Mouse (Mus musculus) left cerebral cortex, adult 2 months (tissue): ENCODE data around the gene Tpm1. TPM values are rescaled to one million over a fixed set of nuclear protein-coding genes. Genes with fewer than 3 reads are reported as not detected.
A peak's percentile ranks its signal among the peaks of the same experiment; 100 is the strongest.

Experiments used
- DNase-seq, 2 experiments: peaks; one replicate each; pipeline ENCODE4 v3.0.0; 2021 to 2022; ENCODE audit warnings: low spot score in 2 of 2, mixed read lengths in 1 of 2; ENCODE audit errors: extremely low spot score in 1 of 2
- H3K27ac ChIP-seq: fragments of 200-600 bp; 2 replicates; pipeline ENCODE4 v1.8.1; 2022
- H3K4me3 ChIP-seq: fragments of 200-600 bp; 2 replicates; pipeline ENCODE4 v1.8.1; 2022
- CTCF ChIP-seq: fragments of 200-600 bp; IDR thresholded peaks from 2 replicates; pipeline ENCODE4 v1.8.1; 2022; ENCODE audit warnings: antibody characterized with exemption, mild to moderate bottlenecking, moderate library complexity
- intact Hi-C: fragments of 180-260 bp; cut with DNase I; formaldehyde crosslinking; loops from one replicate; pipeline ENCODE4 v1.15.1; 2025
- total RNA-seq, 2 experiments: library from RNA; stranded (reverse); gene quantifications; 2 replicates each; pipeline ENCODE4 v1.2.3; 2021

Tpm1 gene
- total RNA-seq, 2 experiments from 2014 or later = 223 to 236 TPM

DNA sequence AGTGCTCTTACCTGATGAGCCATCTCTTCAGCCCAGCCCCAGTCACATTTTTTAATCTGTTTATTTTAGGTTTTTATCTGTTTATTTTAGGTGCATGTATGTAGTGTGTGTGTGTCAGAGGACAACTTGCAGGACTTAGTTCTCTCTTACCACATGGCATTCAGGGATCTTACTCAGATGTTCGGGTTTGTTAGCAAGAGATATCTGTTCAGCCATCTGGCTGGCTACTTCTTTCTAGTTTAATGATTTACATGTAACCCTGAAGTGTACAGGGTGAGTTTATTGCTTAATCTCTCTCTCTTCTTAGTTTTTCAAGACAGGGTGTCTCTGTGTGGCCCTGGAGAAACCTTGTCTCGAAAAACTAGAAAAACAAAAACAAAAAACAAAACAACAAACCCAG is 23.0 kb upstream of the Tpm1 start:
- no peak for TF ChIP-seq CTCF
- H3K4me3 ChIP-seq = no peak overlapping the region
- intact Hi-C loops = no loop called here
- H3K27ac ChIP-seq = no peak overlapping the region
- DNase-seq = no peak

DNA sequence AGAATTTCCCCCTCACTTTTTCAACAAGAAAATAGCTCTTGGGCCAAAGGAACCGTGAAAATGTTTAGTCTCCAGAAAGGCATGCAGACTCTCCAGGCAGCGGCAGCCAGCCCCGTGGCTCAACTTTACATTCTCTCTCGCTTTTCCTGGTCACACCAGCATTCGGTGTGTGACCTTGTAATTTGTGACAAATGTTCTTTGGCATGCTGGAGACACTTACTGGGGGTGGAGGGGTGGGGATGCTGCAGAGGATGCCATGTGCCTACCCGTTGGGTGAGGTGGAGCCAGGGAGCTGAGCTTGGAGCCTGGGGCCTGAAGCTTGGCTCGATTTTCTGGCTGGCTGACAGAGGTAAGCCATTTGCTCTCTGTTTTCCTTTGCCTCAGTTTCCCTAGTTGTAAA is 22.4 kb upstream of the Tpm1 start:
- DNase-seq = no peak
- no peak overlapping the region for H3K4me3 ChIP-seq
- intact Hi-C loops = no loop called here
- H3K27ac ChIP-seq = no peak overlapping the region
- no peak for TF ChIP-seq CTCF

DNA sequence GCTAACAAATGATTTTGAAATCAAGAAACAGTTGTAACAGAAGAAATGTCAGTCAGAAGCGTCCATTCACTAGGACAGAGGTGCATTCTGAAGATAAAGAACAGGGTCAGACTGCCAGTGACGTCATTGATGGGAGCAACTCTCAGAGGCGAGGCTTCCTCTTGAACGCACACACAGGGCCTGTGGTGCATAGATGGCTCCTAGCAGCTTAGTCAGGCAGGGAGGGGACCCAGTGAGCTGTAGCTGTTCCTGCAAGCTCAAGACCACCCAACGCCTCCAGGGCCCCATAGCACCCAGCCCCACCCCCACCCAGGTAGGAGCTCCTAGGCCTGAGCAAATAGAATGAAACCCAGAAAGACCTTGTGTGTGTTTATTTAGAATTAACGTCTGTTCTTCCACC is 21.9 kb upstream of the Tpm1 start:
- no peak for DNase-seq
- Histone ChIP-seq H3K27ac (no peak overlapping the region), H3K4me3 (no peak overlapping the region)
- intact Hi-C loops = no loop called here
- no peak for TF ChIP-seq CTCF

GRCm38 (mm10) chr9:67066616-67067015 is 17.4 kb upstream of the Tpm1 start:
- H3K4me3 ChIP-seq = no peak overlapping the region
- TF ChIP-seq CTCF = no peak
- intact Hi-C loops = no loop called here
- no peak overlapping the region for H3K27ac ChIP-seq
- no peak for DNase-seq

- no peak for TF ChIP-seq CTCF
- Histone ChIP-seq H3K4me3 (no peak overlapping the region), H3K27ac (no peak overlapping the region)
- DNase-seq = no peak
- intact Hi-C loops = no loop called here
Observed at GRCm38 (mm10) chr9:67059714-67060113, 10.5 kb upstream of the Tpm1 start.

DNA sequence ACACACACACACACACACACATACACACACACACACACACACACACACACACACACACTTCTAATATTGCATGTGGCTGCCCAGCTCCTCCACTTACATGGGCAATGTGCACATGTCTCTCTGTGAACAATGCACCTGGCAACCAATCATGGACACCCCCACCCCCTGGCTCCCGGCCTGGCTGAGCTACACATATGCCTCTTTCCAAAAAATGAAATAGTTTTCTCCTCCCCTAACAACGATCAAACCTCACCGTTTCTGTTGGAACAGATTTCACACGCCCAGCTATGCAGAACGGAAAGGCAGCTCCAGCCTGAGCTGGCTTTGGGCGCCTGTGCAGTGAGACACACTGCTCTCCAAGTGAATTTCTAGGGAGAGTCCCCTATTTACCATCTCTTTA is 9.2 kb upstream of the Tpm1 start:
- intact Hi-C loops = no loop called here
- TF ChIP-seq CTCF = no peak
- Histone ChIP-seq H3K4me3 (no peak overlapping the region), H3K27ac (no peak overlapping the region)
- DNase-seq = no peak

GRCm38 (mm10) chr9:67050736-67051337 is 1.6 kb upstream of the Tpm1 start:
- intact Hi-C loops = no loop called here
- TF ChIP-seq CTCF = no peak

GRCm38 (mm10) chr9:67049836-67050235 is 630 bp upstream of the Tpm1 start:
- peak overlapping the region; percentile 70; the same call in 1 of the 2 replicates for H3K27ac ChIP-seq
- no peak for TF ChIP-seq CTCF
- peak overlapping the region; percentile 52 for H3K4me3 ChIP-seq
- DNase-seq = no peak
- intact Hi-C loops = loop anchor here (5.0 to 10.0 kb wide), 4 partner anchors 87 to 582 kb away; partner anchors contain the start of gene Rps27l

More at GRCm38 (mm10) chr9:67050736-67051337, 1.6 kb upstream of the Tpm1 start:
- Histone ChIP-seq H3K4me3 (no peak overlapping the region), H3K27ac (no peak overlapping the region)
- no peak for DNase-seq

DNA sequence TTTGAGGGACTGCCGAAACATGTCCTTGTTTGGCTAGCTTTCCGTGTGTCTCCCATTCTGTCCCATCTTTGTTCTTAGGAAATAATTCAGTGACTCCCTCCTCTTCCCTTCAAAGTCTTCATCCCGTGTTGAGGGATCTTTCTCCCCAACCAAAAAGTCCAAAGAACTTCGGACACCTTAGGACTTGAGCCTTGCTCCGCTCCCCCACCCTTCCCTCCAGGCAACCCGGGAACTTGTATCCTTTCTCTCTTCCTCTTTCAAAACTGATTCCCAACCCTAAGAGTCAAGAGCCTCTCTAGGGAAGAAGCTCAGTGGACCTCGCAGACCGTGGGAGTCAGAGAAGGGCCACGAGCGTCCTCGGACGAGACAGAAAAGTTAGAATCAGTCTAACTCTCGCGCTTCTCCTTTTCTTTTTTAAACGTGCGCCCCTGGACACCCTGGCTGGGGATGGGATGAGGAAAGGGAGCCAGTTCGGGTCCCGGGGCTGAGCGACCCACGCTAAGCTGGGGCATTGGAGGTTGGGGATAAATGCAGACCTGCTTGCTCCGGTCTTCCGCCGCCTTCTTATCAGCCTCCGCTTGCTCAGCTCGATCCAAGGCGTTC is 622 bp downstream of the Tpm1 start:
- intact Hi-C loops = loop anchor here (5.0 to 10.0 kb wide), 4 partner anchors 89 to 584 kb away; partner anchors contain the start of gene Rps27l
- Histone ChIP-seq H3K27ac (peak overlapping the region; percentile 70), H3K4me3 (peak overlapping the region; percentile 52)
- no peak for DNase-seq
- TF ChIP-seq CTCF = no peak

- intact Hi-C loops = loop anchor here (5.0 to 10.0 kb wide), 4 partner anchors 89 to 584 kb away; partner anchors contain the start of gene Rps27l
- H3K27ac ChIP-seq = peak overlapping the region; percentile 55; the same call in 1 of the 2 replicates
- peak in 1 of 2 experiments; percentile 36 for DNase-seq
Observed at GRCm38 (mm10) chr9:67047606-67048482, 1.4 kb downstream of the Tpm1 start.

DNA sequence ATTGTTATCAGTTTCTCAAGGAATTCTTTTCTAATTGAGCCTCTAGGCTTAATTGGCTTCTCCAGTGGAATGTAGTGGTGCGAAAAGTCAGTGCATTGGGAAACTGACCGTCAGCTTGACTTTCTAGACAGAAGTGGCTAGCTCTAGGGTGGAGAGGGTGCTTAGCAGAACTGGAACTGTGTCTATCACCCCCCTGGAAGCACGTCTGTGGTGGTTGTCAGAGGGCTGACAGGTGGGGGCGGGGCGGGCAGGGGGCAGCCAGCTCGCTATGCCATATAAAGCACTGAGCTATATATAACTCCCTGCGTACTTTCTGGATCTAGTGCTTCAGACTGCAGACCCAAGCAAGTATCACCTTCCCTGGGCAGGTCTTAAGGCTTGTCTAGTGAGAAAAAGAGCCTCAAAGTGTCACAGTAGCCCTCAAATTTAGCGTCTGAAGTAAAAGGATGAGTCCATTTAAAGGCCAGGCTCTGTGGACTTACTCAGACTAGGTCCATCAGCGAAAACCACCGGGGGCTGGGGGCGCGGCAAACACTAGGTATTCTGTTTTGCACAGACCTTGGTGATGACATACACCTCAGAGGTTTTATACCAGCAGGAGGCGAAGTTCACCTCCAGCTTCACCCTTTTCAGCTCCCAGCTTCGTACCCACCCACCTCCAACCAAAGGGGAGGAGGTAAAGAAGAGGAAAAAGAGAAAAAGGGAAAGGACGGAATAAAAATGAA is 2.2 kb downstream of the Tpm1 start:
- Histone ChIP-seq H3K4me3 (peak overlapping the region; percentile 52), H3K27ac (peak overlapping the region; percentile 50; the same call in 1 of the 2 replicates)
- DNase-seq = no peak
- intact Hi-C loops = loop anchor here (5.0 to 10.0 kb wide), 4 partner anchors 90 to 585 kb away; partner anchors contain the start of gene Rps27l
- peak; percentile 11 for TF ChIP-seq CTCF

More at GRCm38 (mm10) chr9:67047606-67048482, 1.4 kb downstream of the Tpm1 start:
- H3K4me3 ChIP-seq = peak overlapping the region; percentile 52
- TF ChIP-seq CTCF = no peak
